In genomic region chr12:80759387-80759712, GRCm38 (mm10) we compare ENCODE assay signal across 10 mouse cellular contexts. TPM values are rescaled to one million over a fixed set of nuclear protein-coding genes. Genes with fewer than 3 reads are reported as not detected.
DNase-seq lines count a peak whose midpoint lies in the region; ATAC-seq and TF ChIP-seq lines count a peak whose summit lies in the region.
"Had no signal": no experiment of that assay in that cellular context is flagged by ENCODE, and none has a peak within 500 bp of the region (broad histone marks: within the 10 kb centered on the region; RNA-seq: fewer than 3 reads in every experiment).

No protein-coding gene starts in this region.

- H3K9ac ChIP-seq in heart, embryonic 12.5 days: peak overlapping the region; percentile 48
- peak overlapping the region; percentile 84 for H3K9ac ChIP-seq in forebrain, embryonic 14.5 days (ENCODE audit: low read length)
- H3K9ac ChIP-seq in liver, embryonic 13.5 days: no peak overlapping the region

- peaks cover 29% of the 10 kb centered on the region for H3K4me1 ChIP-seq in heart, embryonic 12.5 days (replicated peaks)
- peaks cover 25% of the 10 kb centered on the region for H3K4me1 ChIP-seq in E14TG2a.4 (replicated peaks; ENCODE audit: low read depth, low read length)
- peaks cover 5% of the 10 kb centered on the region for H3K4me1 ChIP-seq in forebrain, embryonic 14.5 days (ENCODE audit: control insufficient read depth, insufficient read depth, low read length)
- H3K4me1 ChIP-seq in liver, embryonic 13.5 days (replicated peaks): peaks cover 32% of the 10 kb centered on the region

- no peaks in the 10 kb centered on the region for H3K36me3 ChIP-seq in heart, embryonic 12.5 days
- H3K36me3 ChIP-seq in E14TG2a.4 (ENCODE audit: insufficient read depth, low read length): no peaks in the 10 kb centered on the region
- peaks cover 47% of the 10 kb centered on the region for H3K36me3 ChIP-seq in forebrain, embryonic 14.5 days (ENCODE audit: control insufficient read depth, insufficient read depth, low read length)
- H3K36me3 ChIP-seq in liver, embryonic 13.5 days: no peaks in the 10 kb centered on the region

- H3K27me3 ChIP-seq in heart, embryonic 12.5 days (replicated peaks): peaks cover 85% of the 10 kb centered on the region
- peaks cover 75% of the 10 kb centered on the region for H3K27me3 ChIP-seq in E14TG2a.4 (ENCODE audit: insufficient read depth, low read length)
- H3K27me3 ChIP-seq in forebrain, embryonic 14.5 days (replicated peaks; ENCODE audit: control insufficient read depth, insufficient read depth, low read length): no peaks in the 10 kb centered on the region
- H3K27me3 ChIP-seq in liver, embryonic 13.5 days: peaks cover 92% of the 10 kb centered on the region

- H3K4me2 ChIP-seq in heart, embryonic 12.5 days: peak overlapping the region; percentile 95
- H3K4me2 ChIP-seq in forebrain, embryonic 14.5 days (ENCODE audit: low read length): peak overlapping the region; percentile 66
- H3K4me2 ChIP-seq in liver, embryonic 13.5 days: peak overlapping the region; percentile 76

- peak overlapping the region; percentile 61 for H3K4me3 ChIP-seq in heart, embryonic 12.5 days
- H3K4me3 ChIP-seq in E14TG2a.4 (replicated peaks; ENCODE audit: low read length): peak overlapping the region; percentile 79
- peak overlapping the region; percentile 57 for H3K4me3 ChIP-seq in forebrain, embryonic 14.5 days (ENCODE audit: low read depth, low read length)
- H3K4me3 ChIP-seq in liver, embryonic 13.5 days (replicated peaks): peak overlapping the region; percentile 58

- WGBS in heart, embryonic 12.5 days: 3% methylated on average over 13 of the region's 13 CpGs
- WGBS in forebrain, embryonic 14.5 days: 6% methylated on average over 13 of the region's 13 CpGs
- 9% methylated on average over 13 of the region's 13 CpGs for WGBS in liver, embryonic 13.5 days (ENCODE audit: insufficient replicate concordance)

- DNase-seq in heart, postnatal 14 days: no peak
- DNase-seq in forebrain, embryonic 14.5 days (ENCODE audit: low spot score): no peak
- no peak for DNase-seq in liver, embryonic 13.5 days
- no peak for DNase-seq in spleen, adult 12 weeks (ENCODE audit: low spot score)
- no peak for DNase-seq in thymus, postnatal 25 days
- no peak for DNase-seq in thymus, postnatal 0 days (ENCODE audit: low spot score)

- no peaks in the 10 kb centered on the region for H3K9me3 ChIP-seq in heart, embryonic 12.5 days (replicated peaks)
- peaks cover 12% of the 10 kb centered on the region for H3K9me3 ChIP-seq in E14TG2a.4 (ENCODE audit: low read length)
- peaks cover 38% of the 10 kb centered on the region for H3K9me3 ChIP-seq in forebrain, embryonic 14.5 days (replicated peaks; ENCODE audit: control insufficient read depth, low read length)
- no peaks in the 10 kb centered on the region for H3K9me3 ChIP-seq in liver, embryonic 13.5 days (replicated peaks)

- no peak overlapping the region for H3K27ac ChIP-seq in heart, embryonic 12.5 days (ENCODE audit: poor library complexity, severe bottlenecking)
- peak overlapping the region; percentile 98 for H3K27ac ChIP-seq in forebrain, embryonic 14.5 days (ENCODE audit: low read depth, low read length)
- no peak overlapping the region for H3K27ac ChIP-seq in liver, embryonic 13.5 days
- H3K27ac ChIP-seq: macrophage had no signal

- no peak for ATAC-seq in heart, embryonic 12.5 days (ENCODE audit: insufficient number of reproducible peaks, low FRiP score)
- peak; percentile 22 for ATAC-seq in forebrain, embryonic 14.5 days
- ATAC-seq in liver, embryonic 13.5 days (ENCODE audit: low read depth): no peak

- intact Hi-C loops in heart, postnatal 14 days (cut with DNase I): no loop called here

- TF ChIP-seq CTCF in E14TG2a.4 (conservative IDR thresholded peaks at IDR 0.05; ENCODE audit: low read length): no peak

RNA-seq across cellular contexts. Expression of gene Ccdc177, which starts 1.1 kb away (rescaled TPM):
- 0.03 TPM in 1 of 2 replicates, not detected in the other for polyA plus RNA-seq in heart, embryonic 12.5 days (2016; fragmentation: Nextera tagmentation; extraction: Ambion mirVana)
- total RNA-seq in heart, postnatal 14 days (2021): under 1 TPM in 1 of 2 experiments, not detected in 1; 0.07 TPM
- 6.3 and 6.7 TPM in 2 replicates for polyA plus RNA-seq in forebrain, embryonic 14.5 days (2014; fragmentation: Nextera tagmentation; extraction: Ambion mirVana)
- polyA plus RNA-seq in liver, embryonic 13.5 days (2015; fragmentation: Nextera tagmentation; extraction: Ambion mirVana): not detected in 2 replicates
- polyA plus RNA-seq in thymus, postnatal 0 days (2015; fragmentation: Nextera tagmentation; extraction: Ambion mirVana): 0.03 TPM in 1 of 2 replicates, not detected in the other
- total RNA-seq: gastrocnemius, adult 18-20 months had no signal
- polyA plus RNA-seq: macrophage had no signal

RNA-seq across cellular contexts. Expression of gene Susd6, which starts 31.0 kb away (rescaled TPM):
- polyA plus RNA-seq in heart, embryonic 12.5 days (2016; fragmentation: Nextera tagmentation; extraction: Ambion mirVana): 22.4 and 22.7 TPM in 2 replicates
- total RNA-seq in heart, postnatal 14 days (2021): 10 to 100 TPM; 63.4 to 66.2 TPM
- 11.7 and 13.4 TPM in 2 replicates for polyA plus RNA-seq in forebrain, embryonic 14.5 days (2014; fragmentation: Nextera tagmentation; extraction: Ambion mirVana)
- polyA plus RNA-seq in liver, embryonic 13.5 days (2015; fragmentation: Nextera tagmentation; extraction: Ambion mirVana): 9.4 and 11.6 TPM in 2 replicates
- polyA plus RNA-seq in thymus, postnatal 0 days (2015; fragmentation: Nextera tagmentation; extraction: Ambion mirVana): 21.0 and 21.1 TPM in 2 replicates
